Mouse (Mus musculus): ENCODE measurements around the gene Lpp. TPM values are rescaled to one million over a fixed set of nuclear protein-coding genes. Genes with fewer than 3 reads are reported as not detected.

Gene Lpp
- polyA plus RNA-seq, 1 experiment = 18.7 TPM

DNA sequence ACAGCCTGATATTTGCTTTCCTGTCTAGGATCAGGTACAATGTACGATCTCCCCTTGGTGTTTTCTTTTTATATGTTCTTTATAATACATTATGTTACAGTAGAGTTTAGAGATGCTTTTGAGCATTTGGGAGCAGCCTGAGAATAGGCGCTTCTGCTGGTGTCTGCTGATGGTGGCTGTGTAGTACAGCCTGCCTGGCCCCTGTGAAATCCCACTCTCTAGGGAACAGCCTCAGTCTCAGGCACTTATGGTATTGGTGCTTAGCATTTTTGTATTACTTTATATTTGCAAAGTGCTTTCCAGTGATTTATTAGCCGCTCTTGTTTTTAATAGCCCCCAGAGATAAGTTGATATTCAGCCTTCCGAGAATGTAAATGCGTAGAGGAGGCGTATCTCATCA, 107.9 kb downstream of the Lpp start:
- Histone ChIP-seq H3K4me1 (ENCODE audit: control insufficient read depth, insufficient read depth, low read length) (no peaks in the 10 kb centered on the region; the same call in 1 of the 2 replicates), H3K4me3 (replicated peaks; ENCODE audit: extremely low read depth, low read depth, low read length) (no peak overlapping the region)
- DNase-seq = no peak
- 87% methylated on average over 6 of the region's 6 CpGs for WGBS
- no peak for TF ChIP-seq CTCF (IDR thresholded peaks at IDR 0.05; ENCODE audit: insufficient read depth, low read length)
- no peak for TF ChIP-seq POLR2A (IDR thresholded peaks at IDR 0.05; ENCODE audit: borderline replicate concordance, extremely low read depth, low read depth, low read length)

DNA sequence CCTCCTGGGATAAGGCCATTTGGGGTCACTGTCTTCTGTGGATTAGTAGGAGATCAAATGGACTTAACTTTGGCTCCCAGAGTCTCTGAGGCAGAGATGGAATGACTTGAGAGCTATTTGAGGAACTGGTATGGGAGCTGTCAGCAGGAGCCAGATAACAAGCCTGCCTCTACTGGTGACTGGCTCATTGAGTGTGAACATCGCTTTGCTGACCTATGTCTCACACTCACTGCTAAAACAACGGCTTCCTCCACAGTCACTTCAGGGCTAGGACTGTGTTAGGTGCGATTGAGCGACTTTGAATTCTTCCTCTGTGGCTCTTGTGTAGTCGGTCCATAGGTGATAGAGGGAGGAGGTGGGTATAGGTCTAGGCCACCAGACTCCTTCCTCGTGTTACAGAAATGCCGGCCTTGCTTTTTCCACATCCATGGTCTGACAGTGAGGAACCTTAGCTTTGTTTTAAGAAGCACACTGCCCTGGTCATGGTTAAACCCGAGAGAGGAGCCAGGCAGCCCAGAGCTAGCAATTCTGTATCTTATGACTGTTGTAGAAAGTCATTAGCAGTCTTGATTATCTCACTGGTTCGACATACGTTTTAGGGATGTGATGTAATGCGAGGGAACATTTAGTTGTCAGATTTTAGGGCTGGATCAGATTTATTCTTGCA, 108.5 kb downstream of the Lpp start:
- DNase-seq = no peak
- H3K4me1 ChIP-seq (ENCODE audit: control insufficient read depth, insufficient read depth, low read length) = no peaks in the 10 kb centered on the region; the same call in 1 of the 2 replicates
- H3K4me3 ChIP-seq (replicated peaks; ENCODE audit: extremely low read depth, low read depth, low read length) = no peak overlapping the region
- 78% methylated on average over 11 of the region's 11 CpGs for WGBS
- TF ChIP-seq POLR2A (IDR thresholded peaks at IDR 0.05; ENCODE audit: borderline replicate concordance, extremely low read depth, low read depth, low read length) (no peak), CTCF (IDR thresholded peaks at IDR 0.05; ENCODE audit: insufficient read depth, low read length) (no peak)

DNA sequence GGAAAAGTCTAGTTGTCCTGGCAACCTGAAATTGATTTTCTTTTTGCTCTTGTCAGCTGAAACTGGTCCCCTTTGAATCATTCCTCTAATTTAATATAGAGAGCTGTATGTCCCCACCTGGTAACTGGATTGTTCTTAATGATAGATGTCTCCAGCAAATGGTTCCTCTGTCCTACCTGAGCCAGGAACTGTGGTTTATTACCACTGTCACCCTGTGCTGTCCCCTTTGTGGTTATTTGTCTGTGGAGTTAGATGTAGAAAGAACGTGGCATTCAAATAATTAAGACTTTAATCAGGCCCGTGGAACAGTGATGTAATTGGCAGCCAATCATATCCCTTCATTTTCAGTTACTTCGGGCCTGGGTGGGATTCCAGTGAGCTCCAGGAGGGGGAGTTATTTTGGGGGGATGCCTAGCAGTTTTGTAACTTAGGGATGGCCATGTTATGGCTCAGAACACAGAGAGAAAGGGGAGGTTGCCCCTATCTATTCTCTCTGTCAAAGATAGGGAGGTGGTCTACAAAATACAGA, 109.1 kb downstream of the Lpp start:
- 84% methylated on average over 3 of the region's 3 CpGs for WGBS
- peaks cover 3% of the 10 kb centered on the region; the same call in 1 of the 2 replicates for H3K4me1 ChIP-seq (ENCODE audit: control insufficient read depth, insufficient read depth, low read length)
- TF ChIP-seq CTCF (IDR thresholded peaks at IDR 0.05; ENCODE audit: insufficient read depth, low read length) = no peak
- TF ChIP-seq POLR2A (IDR thresholded peaks at IDR 0.05; ENCODE audit: borderline replicate concordance, extremely low read depth, low read depth, low read length) = no peak
- DNase-seq = no peak
- H3K4me3 ChIP-seq (replicated peaks; ENCODE audit: extremely low read depth, low read depth, low read length) = no peak overlapping the region

DNA sequence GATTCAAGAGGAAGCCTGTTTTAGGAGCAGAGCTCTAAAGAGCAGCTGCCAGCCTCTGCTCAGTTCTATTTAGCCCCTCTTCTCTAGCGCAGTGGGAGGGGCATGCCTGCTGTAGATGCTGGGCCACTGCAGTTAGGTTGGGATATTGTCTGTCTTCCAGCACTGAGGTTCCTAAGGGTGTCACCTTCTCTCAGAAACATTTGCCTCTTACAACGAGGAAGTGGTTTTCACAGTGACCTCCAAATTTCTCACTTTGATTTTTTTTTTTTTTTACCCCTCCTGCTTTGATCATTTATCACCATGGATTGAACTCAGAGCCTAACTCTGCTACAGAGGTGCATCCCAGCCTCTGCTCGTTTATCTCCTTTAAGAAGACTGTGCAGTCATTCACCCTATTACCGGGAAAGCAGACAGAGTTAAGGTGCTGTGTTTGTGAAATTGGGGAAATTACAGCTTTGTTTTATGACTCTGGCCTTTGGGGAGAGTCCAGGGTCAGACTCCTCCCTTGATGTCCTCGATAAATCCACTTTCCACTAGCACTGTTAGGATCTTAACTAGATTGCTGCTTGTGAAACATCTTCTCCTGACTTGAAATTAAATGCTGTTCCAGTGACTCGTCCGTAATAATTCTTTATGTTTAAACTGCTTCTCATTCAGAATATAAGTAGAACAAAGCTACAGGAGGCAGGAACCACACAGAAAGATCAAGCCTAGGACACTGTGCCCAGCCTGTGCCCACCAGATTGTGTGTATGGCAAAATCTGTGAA, 111.7 kb downstream of the Lpp start:
- Histone ChIP-seq H3K4me3 (replicated peaks; ENCODE audit: extremely low read depth, low read depth, low read length) (no peak overlapping the region), H3K4me1 (ENCODE audit: control insufficient read depth, insufficient read depth, low read length) (peaks cover 3% of the 10 kb centered on the region; the same call in 1 of the 2 replicates)
- no peak for DNase-seq
- no peak for TF ChIP-seq CTCF (IDR thresholded peaks at IDR 0.05; ENCODE audit: insufficient read depth, low read length)
- no peak for TF ChIP-seq POLR2A (IDR thresholded peaks at IDR 0.05; ENCODE audit: borderline replicate concordance, extremely low read depth, low read depth, low read length)
- 62% methylated on average over 7 of the region's 7 CpGs for WGBS

DNA sequence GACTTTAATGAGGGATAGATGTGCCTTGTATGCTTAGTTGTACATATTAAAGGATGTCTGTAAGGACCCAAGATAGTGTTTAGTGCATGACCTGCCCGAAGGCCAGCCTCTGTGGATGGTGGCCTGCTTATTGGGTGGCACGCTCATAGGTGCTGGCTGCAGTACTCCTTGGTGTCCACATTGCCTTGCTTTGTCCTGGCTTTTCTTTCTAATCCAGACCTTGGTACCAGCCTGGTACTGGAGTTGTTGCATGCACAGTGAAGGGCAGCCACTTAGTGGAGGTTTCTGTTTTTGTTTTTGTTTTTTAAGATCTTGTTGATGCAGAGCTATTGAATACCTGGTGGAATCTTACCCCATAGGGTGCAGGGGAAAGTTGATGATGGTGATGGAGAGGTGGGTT, 112.9 kb downstream of the Lpp start:
- TF ChIP-seq CTCF (IDR thresholded peaks at IDR 0.05; ENCODE audit: insufficient read depth, low read length) = no peak
- TF ChIP-seq POLR2A (IDR thresholded peaks at IDR 0.05; ENCODE audit: borderline replicate concordance, extremely low read depth, low read depth, low read length) = no peak
- 96% methylated on average over 2 of the region's 2 CpGs for WGBS
- DNase-seq = no peak
- H3K4me1 ChIP-seq (ENCODE audit: control insufficient read depth, insufficient read depth, low read length) = peaks cover 3% of the 10 kb centered on the region; the same call in 1 of the 2 replicates
- H3K4me3 ChIP-seq (replicated peaks; ENCODE audit: extremely low read depth, low read depth, low read length) = no peak overlapping the region

DNA sequence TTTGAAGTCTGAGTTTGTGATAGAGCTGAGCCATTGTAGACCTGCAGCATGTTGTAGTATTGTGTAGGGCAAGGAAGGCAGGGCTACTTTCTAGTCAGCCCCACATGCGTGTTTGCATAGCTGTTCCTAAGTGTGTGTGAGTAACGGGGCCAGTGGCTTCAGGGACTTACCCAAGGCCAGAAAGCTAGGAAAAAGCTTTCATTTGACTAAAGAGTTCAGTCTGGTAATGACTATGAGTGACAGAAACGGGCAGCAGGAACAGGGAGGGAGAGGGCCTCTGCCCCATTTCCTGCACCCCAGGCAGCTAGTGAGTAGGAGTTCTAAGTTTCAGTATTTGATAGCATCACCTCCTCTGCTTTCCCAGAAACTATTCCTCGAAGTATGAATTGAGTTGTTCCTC, 113.4 kb downstream of the Lpp start:
- no peak for DNase-seq
- 42% methylated on average over 4 of the region's 4 CpGs for WGBS
- Histone ChIP-seq H3K4me3 (replicated peaks; ENCODE audit: extremely low read depth, low read depth, low read length) (no peak overlapping the region), H3K4me1 (ENCODE audit: control insufficient read depth, insufficient read depth, low read length) (peaks cover 3% of the 10 kb centered on the region; the same call in 1 of the 2 replicates)
- no peak for TF ChIP-seq CTCF (IDR thresholded peaks at IDR 0.05; ENCODE audit: insufficient read depth, low read length)
- no peak for TF ChIP-seq POLR2A (IDR thresholded peaks at IDR 0.05; ENCODE audit: borderline replicate concordance, extremely low read depth, low read depth, low read length)

DNA sequence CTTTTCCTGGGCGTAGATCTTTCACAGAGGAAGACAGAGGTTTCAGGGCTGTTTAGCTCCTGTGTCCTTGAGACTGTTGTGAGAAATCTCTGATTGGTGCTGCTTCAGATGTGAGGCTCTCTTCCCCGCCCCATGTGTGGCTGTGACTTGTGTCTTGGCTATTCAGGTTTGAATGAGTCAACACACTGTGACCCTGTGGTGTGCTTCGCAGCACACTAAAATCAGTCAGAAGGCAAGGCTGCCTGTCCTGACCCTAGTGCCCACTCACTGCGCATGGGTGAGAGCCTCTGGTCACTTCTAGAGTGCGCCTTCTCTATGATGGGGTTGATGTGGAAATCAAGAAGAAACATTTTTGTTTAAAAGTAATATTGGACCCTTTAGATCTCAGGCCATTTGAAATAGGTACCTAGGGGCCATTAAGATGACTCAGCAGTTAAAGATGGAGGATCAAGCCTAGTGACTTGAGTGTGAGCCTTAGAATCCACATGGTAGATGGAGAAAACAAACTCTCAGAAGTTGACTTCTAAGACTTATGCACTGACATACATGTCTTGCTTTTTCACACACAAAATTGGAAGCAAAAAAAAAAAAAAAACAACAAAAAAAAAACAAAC, 114.7 kb downstream of the Lpp start:
- TF ChIP-seq POLR2A (IDR thresholded peaks at IDR 0.05; ENCODE audit: borderline replicate concordance, extremely low read depth, low read depth, low read length) (no peak), CTCF (IDR thresholded peaks at IDR 0.05; ENCODE audit: insufficient read depth, low read length) (no peak)
- no peak overlapping the region for H3K4me3 ChIP-seq (replicated peaks; ENCODE audit: extremely low read depth, low read depth, low read length)

DNA sequence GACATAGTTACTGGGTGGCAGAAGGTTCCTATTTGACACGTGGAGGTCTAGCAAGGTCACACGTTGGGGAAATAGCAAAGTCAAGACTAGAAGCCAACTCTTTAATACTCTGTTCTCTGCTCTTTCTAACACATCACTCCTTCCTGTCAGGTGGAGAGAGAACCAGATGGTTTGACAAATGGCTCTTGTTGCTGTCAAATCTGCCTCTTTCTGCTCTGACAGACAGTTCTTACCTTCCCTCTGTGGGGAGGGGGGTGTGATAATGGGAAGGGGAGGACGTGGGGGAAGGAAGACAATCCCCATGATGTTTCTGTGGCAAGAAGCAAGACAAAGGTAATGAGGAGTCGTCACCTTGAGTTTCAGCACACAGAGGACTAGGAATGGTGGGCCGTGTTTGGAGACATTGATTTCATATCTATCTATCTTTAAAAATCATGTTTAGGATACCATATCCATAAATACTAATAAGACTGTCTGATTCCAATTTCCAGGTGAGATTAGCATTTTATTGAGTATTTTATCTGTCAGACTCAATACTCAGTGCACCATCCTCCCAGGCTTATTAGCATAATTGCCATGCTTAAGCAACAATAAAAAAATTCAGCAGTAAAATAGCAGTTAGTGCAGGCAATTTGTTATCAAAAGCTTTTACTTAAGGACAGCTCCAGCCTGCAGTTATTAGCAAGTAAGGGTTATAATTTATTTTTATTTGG, 115.9 kb downstream of the Lpp start:
- H3K4me3 ChIP-seq (replicated peaks; ENCODE audit: extremely low read depth, low read depth, low read length) = no peak overlapping the region
- no peak for DNase-seq
- H3K4me1 ChIP-seq (ENCODE audit: control insufficient read depth, insufficient read depth, low read length) = peaks cover 3% of the 10 kb centered on the region; the same call in 1 of the 2 replicates
- TF ChIP-seq POLR2A (IDR thresholded peaks at IDR 0.05; ENCODE audit: borderline replicate concordance, extremely low read depth, low read depth, low read length) (no peak), CTCF (IDR thresholded peaks at IDR 0.05; ENCODE audit: insufficient read depth, low read length) (no peak)
- WGBS = 70% methylated on average over 5 of the region's 5 CpGs

More for the DNA sequence above, 114.7 kb downstream of the Lpp start:
- no peak for DNase-seq
- whole genome bisulfite sequencing = 95% methylated on average over 5 of the region's 5 CpGs
- H3K4me1 ChIP-seq (ENCODE audit: control insufficient read depth, insufficient read depth, low read length) = peaks cover 3% of the 10 kb centered on the region; the same call in 1 of the 2 replicates

DNA sequence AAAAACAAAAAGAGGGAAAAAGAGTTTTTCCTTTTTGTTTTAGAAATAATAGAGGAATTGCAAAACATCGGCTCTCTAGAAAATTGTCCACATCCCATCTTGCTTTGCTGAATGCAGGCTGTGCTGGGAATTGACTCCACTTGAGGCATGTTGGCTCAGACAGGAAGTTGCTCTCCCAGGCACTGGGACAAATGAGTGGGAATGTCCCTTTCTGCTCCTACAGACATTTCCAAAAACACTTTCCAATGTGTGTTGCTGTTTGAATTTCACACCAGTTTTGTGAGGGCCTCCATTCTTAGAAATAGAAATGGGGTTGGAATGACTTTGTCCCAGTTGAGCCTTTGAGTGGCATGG, 116.5 kb downstream of the Lpp start:
- WGBS = 50% methylated on average over 1 of the region's 1 CpGs
- no peak for DNase-seq
- TF ChIP-seq CTCF (IDR thresholded peaks at IDR 0.05; ENCODE audit: insufficient read depth, low read length) (no peak), POLR2A (IDR thresholded peaks at IDR 0.05; ENCODE audit: borderline replicate concordance, extremely low read depth, low read depth, low read length) (no peak)
- Histone ChIP-seq H3K4me3 (replicated peaks; ENCODE audit: extremely low read depth, low read depth, low read length) (no peak overlapping the region), H3K4me1 (ENCODE audit: control insufficient read depth, insufficient read depth, low read length) (peaks cover 4% of the 10 kb centered on the region)

Data from lung, adult 2 months (tissue).